Mouse (Mus musculus) ES-Bruce4 (cell line): ENCODE measurements around the gene Abhd16a.

Source experiments
- CTCF ChIP-seq: IDR thresholded peaks from one replicate; pipeline ENCODE4 v1.8.1; 2011; ENCODE audit warnings: low read depth, low read length
- EP300 ChIP-seq: IDR thresholded peaks from 2 replicates; pipeline ENCODE4 v1.6.1; 2011; ENCODE audit warnings: low read depth, low read length; ENCODE audit not compliant: insufficient read depth
- POLR2A ChIP-seq: IDR thresholded peaks from one replicate; pipeline ENCODE4 v1.8.1; 2011; ENCODE audit warnings: low read length; ENCODE audit not compliant: insufficient read depth

DNA sequence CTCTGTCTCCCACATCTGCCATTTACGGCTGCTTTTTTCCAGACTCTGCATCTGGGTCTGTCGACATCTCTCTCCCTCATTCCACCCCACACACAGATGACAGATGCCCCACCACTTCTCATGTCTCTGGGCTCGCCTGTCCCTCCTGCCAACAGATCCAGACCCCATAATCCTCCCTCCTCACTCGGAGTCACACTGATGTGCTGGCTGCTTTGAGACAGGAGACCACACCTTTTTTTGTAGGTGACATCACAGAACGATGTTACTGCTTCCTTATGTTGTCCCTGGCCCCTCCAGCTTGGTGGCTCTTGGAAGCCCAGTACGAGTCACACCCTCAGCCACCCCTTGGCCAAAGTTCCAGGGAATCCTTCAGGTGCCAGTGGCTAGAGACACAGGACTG, 8.8 kb upstream of the Abhd16a start:
- TF ChIP-seq CTCF (no peak), EP300 (no peak), POLR2A (no peak)
